Mouse (Mus musculus): Measurements from ENCODE around the gene Hdhd5. TPM values are rescaled to one million over a fixed set of nuclear protein-coding genes. Genes with fewer than 3 reads are reported as not detected.

The Hdhd5 gene
- total RNA-seq, 4 experiments from 2014 or later = 21.1 to 23.2 (median 22.1) TPM

Other genes starting within 250 kb of the Hdhd5 start
- not detected for gene D330020A13Rik, start 237.0 kb downstream of the Hdhd5 start, total RNA-seq (2022)
- 1 to 10 TPM in 1 of 4 experiments, under 1 TPM in 3; 0.89 to 1.3 (median 0.95) TPM for gene B4galnt3, start 236.8 kb downstream of the Hdhd5 start, total RNA-seq (2022)
- gene Kdm5a, start 167.2 kb downstream of the Hdhd5 start, total RNA-seq (2022) = 10 to 100 TPM; 18.2 to 21.1 (median 19.1) TPM
- 1 to 10 TPM; 2.4 to 2.9 (median 2.7) TPM for gene Ccdc77, start 166.9 kb downstream of the Hdhd5 start, total RNA-seq (2022)
- 1 to 10 TPM in 3 of 4 experiments, under 1 TPM in 1; 0.75 to 2.6 (median 1.3) TPM for gene Il17ra, start 68.1 kb downstream of the Hdhd5 start, total RNA-seq (2022)
- not detected for gene Tmem121b, start 37.5 kb downstream of the Hdhd5 start, total RNA-seq (2022)
- 10 to 100 TPM in 3 of 4 experiments, 1 to 10 TPM in 1; 6.0 to 15.5 (median 13.8) TPM for gene Cecr2, start 135.1 kb upstream of the Hdhd5 start, total RNA-seq (2022)
- gene Slc25a18, start 242.3 kb upstream of the Hdhd5 start, total RNA-seq (2022) = under 1 TPM in 1 of 4 experiments, not detected in 3; 0.17 TPM

All from gastrocnemius, adult 8-10 months (tissue).